Mouse (Mus musculus) C2C12 (cell line): ENCODE results near the gene Bora. TPM values are rescaled to one million over a fixed set of nuclear protein-coding genes. Genes with fewer than 3 reads are reported as not detected.
"Not testable (repeated sequence)": the region's sequence is repeated elsewhere in the genome, so short reads cannot be mapped to it uniquely, and the experiment has no call there.

ENCODE experiments used
- H3K27me3 ChIP-seq: one replicate; pipeline ENCODE4 v1.6.1; 2011; ENCODE audit not compliant: control insufficient read depth, insufficient read depth, insufficient read length
- H3K36me3 ChIP-seq: one replicate; pipeline ENCODE4 v1.6.1; 2011; ENCODE audit not compliant: control insufficient read depth, insufficient read depth
- H3K4me3 ChIP-seq: one replicate; pipeline ENCODE4 v1.5.1; 2011; ENCODE audit warnings: mild to moderate bottlenecking, control low read depth; ENCODE audit not compliant: poor library complexity, insufficient read depth, severe bottlenecking
- H3K79me2 ChIP-seq: one replicate; pipeline ENCODE4 v1.6.1; 2011; ENCODE audit not compliant: control insufficient read depth, insufficient read depth
- H3K79me3 ChIP-seq: one replicate; pipeline ENCODE4 v1.6.1; 2011; ENCODE audit warnings: low read depth, control low read depth
- H3ac ChIP-seq: one replicate; pipeline ENCODE3; 2011; ENCODE audit warnings: low read depth; ENCODE audit not compliant: control insufficient read depth, insufficient read length
- CEBPB ChIP-seq: IDR thresholded peaks from one replicate; pipeline ENCODE4 v1.6.1; 2011; ENCODE audit warnings: low read depth, mild to moderate bottlenecking, control low read depth, moderate library complexity
- CTCF ChIP-seq: IDR thresholded peaks from one replicate; pipeline ENCODE4 v1.5.1; 2011; ENCODE audit not compliant: control insufficient read depth, insufficient read depth, insufficient read length
- FOSL1 ChIP-seq: IDR thresholded peaks from one replicate; pipeline ENCODE4 v1.8.0; 2011; ENCODE audit warnings: mild to moderate bottlenecking, low read length; ENCODE audit not compliant: poor library complexity, insufficient read depth, severe bottlenecking
- MAX ChIP-seq: IDR thresholded peaks from one replicate; pipeline ENCODE4 v1.6.1; 2011; ENCODE audit warnings: mild to moderate bottlenecking, control low read depth
- MYOD1 ChIP-seq: IDR thresholded peaks from one replicate; pipeline ENCODE4 v1.6.1; 2011; ENCODE audit warnings: low read depth; ENCODE audit not compliant: control insufficient read depth, insufficient read length
- MYOG ChIP-seq: IDR thresholded peaks from one replicate; pipeline ENCODE4 v1.6.1; 2011; ENCODE audit not compliant: control insufficient read depth, insufficient read length; ENCODE audit errors: extremely low read depth
- USF1 ChIP-seq: IDR thresholded peaks from one replicate; pipeline ENCODE4 v1.6.1; 2011; ENCODE audit warnings: low read depth, mild to moderate bottlenecking, control low read depth, moderate library complexity
- polyA plus RNA-seq: library from polyadenylated mRNA; unstranded; fragments of >200 nt; fragmentation: generic; extraction: Trizol; gene quantifications from one replicate; pipeline ENCODE4 v1.2.1, GENCODE M21; 2012; ENCODE audit warnings: missing spikeins

Gene Bora
- polyA plus RNA-seq, 1 experiment: 10.5 TPM

- no peaks in the 10 kb centered on the region for H3K79me2 ChIP-seq
- no peak overlapping the region for H3ac ChIP-seq
- H3K79me3 ChIP-seq: no peaks in the 10 kb centered on the region
- H3K27me3 ChIP-seq: no peaks in the 10 kb centered on the region
- H3K4me3 ChIP-seq: no peak overlapping the region
- TF ChIP-seq MYOG: no peak
- no peak for TF ChIP-seq MAX
- TF ChIP-seq FOSL1: no peak
- TF ChIP-seq USF1: no peak
- TF ChIP-seq MYOD1: no peak
- TF ChIP-seq CTCF: no peak
- TF ChIP-seq CEBPB: no peak
- H3K36me3 ChIP-seq: no peaks in the 10 kb centered on the region
These were observed 23.5 kb upstream of the Bora start for GRCm38 (mm10) chr14:99022346-99023086.

GRCm38 (mm10) chr14:99029987-99030386 is 16.0 kb upstream of the Bora start:
- H3K79me3 ChIP-seq: no peaks in the 10 kb centered on the region
- peaks cover 18% of the 10 kb centered on the region for H3K36me3 ChIP-seq
- TF ChIP-seq USF1: no peak
- H3K79me2 ChIP-seq: no peaks in the 10 kb centered on the region
- no peak overlapping the region for H3ac ChIP-seq
- H3K27me3 ChIP-seq: no peaks in the 10 kb centered on the region
- no peak overlapping the region for H3K4me3 ChIP-seq

DNA sequence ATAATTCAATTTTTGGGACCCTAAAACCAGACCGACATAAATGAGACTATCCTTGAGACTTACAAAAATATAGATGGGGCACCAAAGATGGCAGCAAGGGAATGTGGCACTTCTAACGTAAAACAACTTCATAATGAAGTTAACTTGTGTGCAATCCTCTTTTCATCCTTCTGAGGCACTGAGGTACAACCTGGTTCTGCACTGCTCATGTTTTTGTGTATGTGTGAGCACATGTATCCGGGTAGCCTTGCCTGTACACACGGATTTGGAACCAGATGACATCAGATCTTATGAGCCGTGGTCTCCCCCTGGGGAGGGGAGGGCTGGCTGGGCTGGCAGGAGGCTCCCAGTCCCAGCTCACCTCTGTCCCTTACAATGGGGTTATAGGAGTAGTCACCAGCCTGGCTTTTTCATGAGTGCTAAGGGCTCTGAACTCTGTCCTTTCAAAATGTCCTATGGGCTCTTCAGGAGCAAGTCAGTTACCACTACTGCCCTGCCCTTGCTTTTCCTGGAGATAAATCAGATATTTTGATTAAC is 14.6 kb upstream of the Bora start:
- no peaks in the 10 kb centered on the region for H3K27me3 ChIP-seq
- TF ChIP-seq MYOG (no peak), MAX (no peak), CTCF (no peak), MYOD1 (no peak), FOSL1 (no peak), USF1 (no peak), CEBPB (no peak)
- H3K36me3 ChIP-seq: peaks cover 32% of the 10 kb centered on the region
- no peak overlapping the region for H3K4me3 ChIP-seq
- H3K79me2 ChIP-seq: no peaks in the 10 kb centered on the region
- H3ac ChIP-seq: no peak overlapping the region
- peaks cover 4% of the 10 kb centered on the region for H3K79me3 ChIP-seq

DNA sequence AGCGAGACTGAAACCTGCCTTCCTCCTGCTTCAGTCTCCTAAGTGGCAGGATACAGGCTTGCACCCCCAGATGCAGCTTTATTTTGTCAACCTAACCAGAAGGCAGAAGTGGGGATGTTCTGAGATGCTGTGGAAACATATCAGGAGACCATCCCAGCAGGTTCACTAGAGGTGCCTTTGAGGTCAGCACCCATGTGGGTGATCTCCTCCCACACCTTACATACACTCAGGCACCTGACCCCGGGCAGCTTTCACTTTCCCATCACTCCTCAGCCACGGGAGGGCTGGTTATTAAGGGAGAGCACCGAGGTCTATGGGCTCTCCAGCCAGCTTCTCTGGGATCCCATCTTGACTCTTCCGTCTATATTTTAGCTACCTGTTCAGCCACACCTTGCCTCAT is 13.4 kb upstream of the Bora start:
- Histone ChIP-seq H3ac (no peak overlapping the region), H3K36me3 (peaks cover 38% of the 10 kb centered on the region), H3K4me3 (no peak overlapping the region), H3K79me2 (peaks cover 7% of the 10 kb centered on the region), H3K79me3 (peaks cover 9% of the 10 kb centered on the region), H3K27me3 (no peaks in the 10 kb centered on the region)
- TF ChIP-seq USF1 (no peak), MYOG (no peak), FOSL1 (no peak), CEBPB (no peak), CTCF (no peak), MYOD1 (no peak), MAX (no peak)

DNA sequence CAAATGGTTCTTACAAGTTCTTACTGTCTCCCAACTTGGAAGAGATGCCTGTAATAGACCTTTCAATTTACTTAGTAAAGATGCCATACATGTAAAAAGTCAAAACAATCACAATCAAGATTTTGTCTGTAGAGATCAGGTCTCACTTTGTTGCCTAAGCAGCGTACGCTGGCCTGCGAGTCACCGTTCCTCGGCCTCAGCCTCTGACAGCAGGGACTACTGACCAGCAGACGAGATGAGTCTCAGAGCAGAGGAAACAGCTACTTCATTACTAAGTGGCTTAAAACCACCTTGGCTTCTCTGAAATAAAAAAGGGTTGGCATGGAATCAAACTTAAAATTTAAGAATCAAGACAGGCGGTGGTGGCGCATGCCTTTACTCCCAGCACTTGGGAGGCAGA is 11.2 kb upstream of the Bora start:
- peaks cover 27% of the 10 kb centered on the region for H3K79me3 ChIP-seq
- not testable (repeated sequence) for H3K27me3 ChIP-seq, H3ac ChIP-seq, H3K4me3 ChIP-seq
- peaks cover 29% of the 10 kb centered on the region for H3K79me2 ChIP-seq
- H3K36me3 ChIP-seq: peaks cover 59% of the 10 kb centered on the region

DNA sequence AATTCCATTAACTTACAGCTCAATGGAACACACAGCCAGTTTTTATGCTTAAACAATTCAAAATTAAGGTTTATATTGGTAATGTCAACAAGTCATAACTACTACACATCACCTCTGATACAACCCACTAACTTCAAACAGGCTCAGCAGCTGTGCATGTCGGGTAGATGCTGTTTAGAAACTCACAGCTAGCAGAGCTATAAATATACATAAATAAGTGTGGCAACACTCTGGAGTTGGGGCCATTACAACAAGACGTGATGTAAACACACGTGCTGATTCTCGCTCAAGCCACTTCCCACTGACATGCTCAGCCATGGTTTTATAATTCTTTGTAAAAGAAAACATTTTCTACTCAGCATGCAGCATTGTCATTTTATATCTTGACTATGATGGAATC is 10.0 kb upstream of the Bora start:
- Histone ChIP-seq H3K36me3 (peaks cover 67% of the 10 kb centered on the region), H3ac (no peak overlapping the region), H3K79me2 (peaks cover 41% of the 10 kb centered on the region), H3K79me3 (peaks cover 39% of the 10 kb centered on the region), H3K27me3 (no peaks in the 10 kb centered on the region), H3K4me3 (no peak overlapping the region)
- TF ChIP-seq FOSL1: no peak
- no peak for TF ChIP-seq USF1
- TF ChIP-seq MAX: no peak

- TF ChIP-seq FOSL1: no peak
- TF ChIP-seq USF1: no peak
- no peak for TF ChIP-seq MYOG
- no peak for TF ChIP-seq MAX
- H3K36me3 ChIP-seq: peaks cover 62% of the 10 kb centered on the region
- H3K4me3 ChIP-seq: no peak overlapping the region
- H3K27me3 ChIP-seq: no peaks in the 10 kb centered on the region
- H3ac ChIP-seq: no peak overlapping the region
- peaks cover 58% of the 10 kb centered on the region for H3K79me2 ChIP-seq
- H3K79me3 ChIP-seq: peaks cover 56% of the 10 kb centered on the region
These were observed 8.3 kb upstream of the Bora start for GRCm38 (mm10) chr14:99037703-99038102.

- H3K36me3 ChIP-seq: peaks cover 49% of the 10 kb centered on the region
- not testable (repeated sequence) for H3K27me3 ChIP-seq, H3K4me3 ChIP-seq, H3ac ChIP-seq
- peaks cover 74% of the 10 kb centered on the region for H3K79me2 ChIP-seq
- peaks cover 69% of the 10 kb centered on the region for H3K79me3 ChIP-seq
These were observed 6.7 kb upstream of the Bora start for GRCm38 (mm10) chr14:99039308-99039707.
